Mouse (Mus musculus) granulocyte monocyte progenitor cell, adult 5-6 weeks (primary cell): ENCODE data around the gene Cbr2. TPM values are rescaled to one million over a fixed set of nuclear protein-coding genes. Genes with fewer than 3 reads are reported as not detected.

Source experiments
- ATAC-seq: replicated peaks from 2 replicates; pipeline ENCODE4 v1.8.0; 2016; ENCODE audit warnings: mild to moderate bottlenecking, moderate TSS enrichment, inconsistent platforms; ENCODE audit not compliant: poor library complexity, severe bottlenecking
- total RNA-seq, 2 experiments: library from RNA; stranded (forward) in 1 of 2; stranded (reverse) in 1 of 2; fragments of 200-712, 200-1000 nt in 1 of 2; fragments of >200 nt in 1 of 2; fragmentation: Nextera tagmentation in 1 of 2; gene quantifications; 2 replicates each; pipeline ENCODE4 v1.2.3; 2014 to 2017

Cbr2 gene
- total RNA-seq, 2 experiments from 2014 or later: not detected

DNA sequence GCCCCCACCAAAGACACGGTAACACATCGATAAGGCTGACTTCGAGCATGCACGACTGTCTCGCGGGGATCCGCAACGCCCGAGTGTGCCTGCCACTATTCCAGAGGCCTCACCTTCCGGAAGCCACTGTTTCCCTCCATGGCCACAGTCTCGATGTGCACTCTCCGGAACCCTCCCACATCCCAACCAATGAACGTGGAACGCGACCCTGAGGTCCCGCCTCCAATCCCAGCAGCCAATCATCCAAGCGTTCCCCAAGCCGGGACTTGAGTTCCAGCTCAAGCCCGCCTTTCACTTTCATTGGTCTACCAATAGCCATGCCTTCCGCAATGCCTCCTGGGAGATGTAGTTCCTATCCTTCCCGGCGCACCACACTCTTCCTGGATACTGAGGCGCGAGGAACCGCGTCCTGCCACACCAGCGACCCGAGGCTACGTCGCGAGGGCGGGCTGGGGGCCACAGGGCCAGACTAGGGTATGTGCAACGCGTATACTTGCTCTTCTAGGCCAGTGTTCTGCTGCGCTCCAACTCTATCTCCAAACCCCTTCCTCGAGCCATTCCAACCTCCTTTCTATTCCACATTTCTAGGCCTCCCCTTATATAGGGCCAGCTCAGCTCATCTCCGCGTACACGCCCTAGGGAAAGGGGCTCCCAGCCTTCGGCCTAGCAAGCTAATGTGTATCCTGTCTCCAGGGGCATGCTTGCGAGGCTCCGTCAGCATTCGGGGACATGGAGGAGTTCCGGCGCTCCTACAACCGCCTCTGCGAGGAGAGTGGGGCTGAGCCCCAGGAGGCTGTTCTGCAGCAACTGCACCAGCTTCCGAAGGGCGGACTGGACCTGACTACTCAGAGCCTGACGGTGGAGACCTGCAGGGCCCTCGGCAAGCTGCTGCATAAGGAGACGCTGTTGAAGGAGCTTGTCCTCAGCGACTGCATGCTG lies 18.1 kb downstream of the Cbr2 start, which contains the start of the genes Cenpx and Lrrc45:
Cenpx (minus strand) TSS at position 159 of the 939 bp plus-strand sequence.
Lrrc45 (plus strand) TSS at position 346 of the 939 bp plus-strand sequence.
- ATAC-seq: peak; percentile 93

DNA sequence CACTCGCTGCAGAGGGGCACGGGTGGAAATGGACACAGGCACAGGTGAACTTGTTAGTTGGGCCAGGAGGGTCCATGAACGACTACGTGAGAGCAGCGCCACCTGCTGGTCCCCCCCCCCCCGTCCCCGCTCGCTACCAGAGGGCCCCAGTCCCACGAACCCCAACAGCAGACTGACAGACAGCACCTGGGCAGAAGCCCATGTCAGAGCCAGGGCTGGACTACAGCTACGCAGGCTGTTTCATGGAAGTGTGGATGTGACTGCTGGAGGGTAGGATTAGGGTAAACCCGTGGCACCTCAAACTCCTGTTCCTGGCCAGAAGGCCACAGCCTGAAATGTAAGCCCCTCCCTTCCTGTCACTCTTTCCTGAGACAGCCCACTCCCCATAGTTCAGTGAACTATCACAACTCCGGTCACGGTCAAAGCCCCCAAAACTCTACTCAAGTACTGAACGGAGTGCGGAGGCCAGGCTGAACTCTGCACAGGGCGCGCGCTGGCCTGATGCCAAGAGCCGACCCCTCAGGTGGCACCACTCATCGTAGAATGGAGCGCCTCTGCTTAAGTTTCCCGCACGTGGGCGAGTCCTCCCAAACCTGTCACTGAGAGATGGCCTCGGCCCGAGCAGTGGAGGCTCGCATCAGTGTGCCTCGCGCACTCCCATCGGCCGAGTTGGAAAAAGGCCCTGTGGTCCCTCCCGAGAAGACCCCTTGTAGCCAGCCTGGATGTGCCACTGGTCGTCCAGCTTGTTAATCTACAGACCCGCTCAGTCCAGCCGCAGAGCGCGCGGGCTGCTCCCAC lies 18.9 kb downstream of the Cbr2 start:
- peak; percentile 25 for ATAC-seq

DNA sequence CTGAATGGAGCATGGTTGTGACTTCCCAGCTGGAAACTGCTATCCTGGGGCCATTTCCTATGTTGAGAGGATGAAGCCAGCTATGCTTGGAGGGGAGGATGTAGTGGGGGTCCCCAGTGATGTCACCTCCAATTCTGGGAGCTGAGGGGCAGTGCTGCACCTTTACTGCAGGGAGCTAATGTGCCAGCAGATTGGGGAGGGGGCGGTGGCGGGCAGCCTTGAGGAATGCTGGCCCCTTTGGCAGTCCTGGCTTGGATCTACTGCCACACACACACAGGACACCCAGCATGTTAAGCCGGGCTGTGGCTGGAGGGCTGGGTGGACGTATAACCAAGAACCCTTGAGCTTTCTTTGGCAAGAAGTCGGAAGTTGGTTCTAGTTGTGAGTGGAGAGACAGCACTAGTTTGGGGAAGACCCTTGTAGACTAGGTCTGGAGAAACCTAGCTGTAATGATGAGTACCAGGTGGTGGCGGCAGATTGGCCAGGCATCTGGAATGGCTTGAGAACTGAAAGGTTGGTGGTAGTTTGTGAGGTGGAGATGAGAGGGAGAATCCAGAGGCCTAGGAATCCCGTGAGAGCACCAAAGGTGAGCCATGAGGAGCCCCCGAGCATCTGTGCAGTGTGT lies 19.8 kb downstream of the Cbr2 start:
- ATAC-seq: no peak

DNA sequence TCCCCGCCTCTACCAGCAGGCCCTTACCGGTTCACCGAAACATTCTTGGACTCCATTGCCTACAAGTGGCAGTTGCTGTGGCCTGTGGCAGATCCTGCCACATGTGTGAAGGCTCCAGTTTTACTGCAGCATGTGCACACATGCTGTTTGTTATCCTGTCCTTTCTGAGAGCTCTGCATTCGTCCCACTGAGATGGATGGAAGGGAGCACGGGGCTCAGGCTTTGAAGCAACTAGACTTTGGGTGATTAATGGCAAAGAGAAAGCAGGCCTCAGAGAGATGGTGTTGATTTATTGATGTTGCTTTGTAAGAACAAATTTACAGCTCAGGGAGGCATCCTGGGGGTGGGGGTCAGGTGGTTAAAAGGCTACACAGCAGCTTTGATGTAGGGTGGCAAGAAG lies 21.2 kb downstream of the Cbr2 start:
- no peak for ATAC-seq

DNA sequence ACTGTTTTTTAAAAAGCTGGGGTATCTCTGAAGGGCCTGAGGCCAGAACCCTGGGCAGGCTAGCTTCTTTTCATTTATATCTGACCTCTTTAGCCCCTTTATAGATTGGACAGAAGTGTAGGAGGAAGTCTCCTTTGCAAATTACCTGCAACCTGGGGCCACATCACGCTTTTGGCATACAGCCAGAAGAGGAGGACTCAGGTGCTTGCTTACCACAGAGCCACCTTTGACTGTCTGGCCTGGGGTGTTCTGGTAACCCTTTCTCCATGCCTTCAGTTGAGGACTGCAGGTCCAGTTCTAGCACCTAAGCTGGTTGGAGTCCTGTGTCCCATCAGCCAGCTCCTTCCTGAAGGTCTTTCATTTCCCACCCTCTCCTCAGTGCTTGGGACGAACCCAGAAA lies 22.4 kb downstream of the Cbr2 start:
- no peak for ATAC-seq

DNA sequence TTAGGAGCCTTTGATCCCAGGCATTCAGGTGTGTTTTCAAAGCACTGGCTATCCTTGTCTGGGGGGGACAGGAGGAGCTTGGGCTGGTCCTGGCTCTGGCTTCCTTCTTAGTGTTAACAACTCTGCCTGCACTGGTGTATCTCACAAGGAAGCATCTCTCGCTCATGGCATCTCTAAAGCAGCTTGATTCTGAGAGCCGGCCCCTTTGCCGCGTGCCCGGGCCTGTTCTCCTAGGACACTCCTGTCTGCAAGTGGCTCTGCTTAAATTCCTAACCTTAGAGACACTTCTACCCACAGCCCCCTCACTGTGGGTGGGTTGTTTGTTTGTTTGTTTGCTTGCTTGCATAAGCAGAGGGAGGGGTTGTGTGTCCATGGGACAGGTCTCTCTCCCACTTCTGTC lies 23.9 kb downstream of the Cbr2 start:
- ATAC-seq: no peak

DNA sequence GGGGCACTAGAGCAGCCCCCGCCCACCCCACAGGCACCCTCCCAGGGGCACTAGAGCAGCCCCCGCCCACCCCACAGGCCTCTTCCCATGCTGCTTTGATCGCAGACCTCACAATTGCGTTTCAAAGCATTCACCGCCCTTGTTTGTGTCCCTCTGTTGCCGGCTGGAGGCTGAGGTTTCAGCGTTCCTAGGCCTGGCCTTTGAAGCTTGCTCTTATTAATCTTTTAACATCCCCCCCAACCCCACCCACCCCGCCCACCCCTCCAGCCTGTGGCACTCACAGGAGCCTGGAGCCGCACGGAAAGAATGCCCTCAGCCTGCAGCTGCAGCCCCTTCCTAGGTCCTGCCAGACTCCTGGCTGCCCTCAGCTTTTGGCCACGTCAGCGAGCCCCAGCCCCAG lies 24.7 kb downstream of the Cbr2 start:
- ATAC-seq: no peak

DNA sequence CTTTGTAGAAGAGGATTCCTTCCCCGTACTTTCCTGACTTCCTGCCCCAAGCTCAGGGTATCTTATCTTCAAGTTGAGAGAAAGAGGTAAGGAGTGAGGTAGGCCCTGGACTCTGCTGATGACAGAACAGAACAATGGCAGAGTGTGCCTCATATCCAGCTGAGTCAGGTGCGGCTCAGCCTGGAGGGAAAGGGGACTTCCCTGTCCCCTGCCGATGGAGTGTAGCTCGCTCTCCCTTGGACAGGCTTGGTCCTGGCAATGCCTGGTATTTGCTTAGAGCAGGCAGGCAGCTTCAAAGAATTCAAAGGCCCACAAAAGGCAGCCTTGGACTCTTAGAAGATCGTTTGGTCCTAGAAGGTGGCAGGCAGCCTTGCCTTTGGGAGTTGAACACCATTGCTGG lies 25.8 kb downstream of the Cbr2 start:
- no peak for ATAC-seq

DNA sequence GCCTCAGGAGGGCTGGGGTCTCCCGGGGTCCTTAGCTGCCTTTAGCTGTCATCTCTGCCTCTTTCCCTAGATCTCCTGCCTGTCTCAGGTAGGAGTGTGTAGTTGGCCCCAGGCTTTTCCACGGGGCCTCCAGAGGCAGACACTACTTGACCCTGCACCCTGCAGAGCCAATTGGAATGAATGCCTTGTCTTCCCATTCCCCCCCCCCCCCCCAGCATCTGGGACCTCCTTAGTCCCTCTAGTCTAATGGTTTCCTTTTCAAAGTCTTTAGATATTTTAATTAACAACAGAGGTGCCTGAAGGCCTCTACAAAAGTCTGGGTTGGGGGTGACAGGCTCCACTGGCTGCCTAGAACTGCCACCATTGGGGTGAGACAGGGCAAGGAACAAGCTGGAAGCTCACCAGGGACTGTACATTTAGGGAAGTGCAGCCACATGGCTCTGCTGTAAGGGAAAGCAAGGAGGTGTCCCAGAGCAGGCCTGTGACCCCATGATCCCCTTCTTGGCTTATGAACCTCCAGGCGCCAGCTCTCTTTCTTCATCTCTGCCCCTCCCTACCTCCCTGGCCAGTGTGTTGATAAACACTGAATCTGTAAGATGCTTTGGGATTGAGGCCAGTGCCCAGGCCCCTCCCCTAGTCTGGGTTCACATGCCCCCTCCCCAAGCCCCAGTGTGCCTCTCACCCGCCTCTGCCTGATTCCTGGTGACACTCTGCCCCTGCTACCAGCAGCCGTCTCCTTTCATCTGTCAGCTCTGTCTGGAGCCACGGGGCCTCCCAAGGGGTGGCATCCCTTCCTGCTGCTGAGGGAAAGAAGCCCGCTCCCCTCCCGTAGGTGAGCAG lies 27.2 kb downstream of the Cbr2 start:
- no peak for ATAC-seq

DNA sequence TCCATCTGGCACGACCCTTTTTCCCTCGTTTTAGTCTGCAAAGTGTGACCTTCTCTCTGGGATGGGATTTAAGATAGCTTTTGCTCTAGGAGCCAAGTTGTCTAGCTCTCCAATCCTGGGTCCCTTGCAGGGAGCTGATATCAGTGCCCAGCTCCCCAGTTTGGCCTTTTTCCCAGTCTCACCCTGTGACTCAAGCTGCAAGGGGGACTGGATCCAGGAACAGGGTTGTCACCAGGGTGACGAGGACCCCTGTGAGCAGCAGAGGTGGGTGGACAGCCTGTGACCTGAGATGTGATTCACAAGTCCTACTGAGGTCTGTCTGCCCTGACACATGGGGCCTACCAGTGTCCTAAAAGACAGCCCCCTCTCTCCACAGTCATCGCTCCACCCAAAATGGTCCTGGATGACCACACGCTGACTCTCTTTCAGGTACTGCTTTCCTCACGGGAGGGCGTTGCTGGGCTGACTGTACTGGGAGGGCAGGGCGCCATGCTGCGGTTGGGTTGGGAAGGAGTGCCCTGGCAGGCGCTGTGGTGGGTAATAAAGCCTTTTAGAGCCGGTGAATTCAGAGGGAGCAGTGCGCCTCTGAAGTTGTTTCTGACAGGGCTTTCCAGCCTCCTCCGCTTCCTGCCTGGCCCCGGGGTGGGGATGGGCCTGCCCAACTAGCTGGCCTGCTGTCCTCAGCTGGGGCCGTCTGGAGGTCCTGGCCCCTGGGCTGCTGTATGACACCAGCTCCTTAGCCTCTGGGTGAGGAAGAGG lies 28.0 kb downstream of the Cbr2 start:
- ATAC-seq: no peak

DNA sequence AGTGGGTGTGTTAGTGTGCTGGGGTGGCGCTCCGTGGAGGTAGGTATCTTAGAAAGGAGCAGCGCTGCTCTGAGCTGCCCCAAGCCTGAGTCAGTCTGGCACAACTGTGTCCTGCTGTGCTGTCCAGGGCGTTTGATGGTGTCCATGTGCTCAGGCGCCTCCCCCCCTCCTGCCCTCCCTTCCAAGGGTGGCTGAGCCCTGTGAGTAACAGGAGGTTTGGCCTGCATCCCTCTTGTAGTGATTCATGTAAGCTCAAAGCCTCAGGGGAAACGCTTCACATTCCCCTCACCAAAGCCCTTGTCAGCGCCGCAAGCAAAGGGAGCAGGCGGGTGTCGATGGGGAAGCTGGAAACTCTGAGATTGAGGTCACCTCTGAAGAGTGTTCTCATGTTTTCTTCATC lies 34.2 kb downstream of the Cbr2 start:
- no peak for ATAC-seq

DNA sequence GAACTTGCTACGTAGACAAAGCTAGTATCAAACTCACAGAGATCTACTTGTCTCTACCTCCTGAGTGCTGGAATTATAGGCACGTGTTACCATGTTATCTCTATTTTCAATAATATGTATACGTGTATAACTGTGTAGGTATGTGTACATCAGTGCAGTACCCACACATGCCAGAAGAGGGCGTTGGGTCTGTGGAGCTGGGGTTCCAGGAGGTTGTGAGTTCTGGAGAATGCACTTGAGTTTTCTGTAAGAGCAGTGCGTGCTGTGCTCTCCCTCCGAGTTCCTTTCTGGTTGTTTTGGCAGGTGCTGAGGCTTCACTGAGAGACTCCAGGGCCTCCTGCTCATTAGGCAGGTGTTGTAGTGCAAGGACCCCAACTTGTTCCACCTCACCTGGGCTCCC lies 35.3 kb downstream of the Cbr2 start:
- no peak for ATAC-seq

DNA sequence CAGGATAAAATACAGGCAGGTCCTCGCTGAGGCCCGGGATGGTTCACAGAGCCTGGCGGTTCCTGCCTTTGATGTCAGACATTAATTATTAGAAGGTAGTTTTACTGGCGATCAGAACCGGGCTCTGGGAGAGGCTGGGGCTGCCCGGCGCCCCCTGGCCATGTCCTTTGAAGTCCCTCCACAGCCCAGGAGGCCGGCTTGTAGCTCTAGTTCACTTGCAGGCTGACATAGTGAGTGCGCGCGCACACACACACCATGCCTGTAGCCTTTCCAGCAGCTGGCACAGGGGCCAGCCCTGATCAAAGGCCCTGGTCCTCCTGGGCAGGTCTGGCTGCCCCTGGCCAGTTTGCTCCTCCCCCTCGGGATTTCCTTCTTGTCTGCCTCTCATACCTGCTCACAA lies 36.3 kb downstream of the Cbr2 start:
- ATAC-seq: no peak

DNA sequence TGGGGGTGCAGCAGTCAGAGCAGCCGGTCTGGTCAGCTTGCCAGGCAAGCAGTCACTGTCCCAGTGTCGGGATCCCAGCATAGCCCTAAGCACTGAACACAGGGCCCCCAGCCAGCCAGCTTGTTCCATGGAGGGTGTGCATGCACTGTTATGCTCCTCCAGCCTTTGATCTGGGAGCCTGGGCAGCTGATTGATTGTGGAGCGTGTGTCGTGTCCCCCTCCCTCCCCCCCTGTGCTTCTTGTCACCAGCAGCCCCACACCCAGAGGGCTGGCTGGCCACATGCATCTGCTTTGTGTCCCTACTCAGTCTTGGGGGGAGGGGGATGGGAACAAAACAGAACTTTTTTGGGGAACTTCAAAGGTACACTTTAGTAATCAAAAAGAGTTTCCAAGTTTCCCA lies 36.7 kb downstream of the Cbr2 start:
- ATAC-seq: no peak

DNA sequence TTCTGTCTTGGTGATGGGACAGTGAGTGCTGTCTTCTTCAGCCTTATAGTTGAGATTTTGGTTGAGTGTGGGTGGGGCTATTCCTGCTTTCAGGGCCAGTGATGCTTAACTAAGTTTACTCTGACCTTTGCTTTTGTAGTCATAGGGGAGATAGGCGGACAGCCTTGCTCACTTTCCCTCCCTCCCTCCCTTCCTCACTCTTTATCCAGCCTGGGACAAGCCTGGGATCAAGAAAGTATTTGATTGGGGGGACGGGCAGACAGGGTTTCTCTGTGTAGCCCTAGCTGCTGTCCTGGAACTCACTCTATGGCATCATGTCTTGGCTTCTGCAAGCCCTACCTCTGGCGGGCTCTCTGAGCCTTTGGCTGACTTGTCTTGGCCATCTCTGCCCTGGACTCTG lies 38.5 kb downstream of the Cbr2 start:
- no peak for ATAC-seq

DNA sequence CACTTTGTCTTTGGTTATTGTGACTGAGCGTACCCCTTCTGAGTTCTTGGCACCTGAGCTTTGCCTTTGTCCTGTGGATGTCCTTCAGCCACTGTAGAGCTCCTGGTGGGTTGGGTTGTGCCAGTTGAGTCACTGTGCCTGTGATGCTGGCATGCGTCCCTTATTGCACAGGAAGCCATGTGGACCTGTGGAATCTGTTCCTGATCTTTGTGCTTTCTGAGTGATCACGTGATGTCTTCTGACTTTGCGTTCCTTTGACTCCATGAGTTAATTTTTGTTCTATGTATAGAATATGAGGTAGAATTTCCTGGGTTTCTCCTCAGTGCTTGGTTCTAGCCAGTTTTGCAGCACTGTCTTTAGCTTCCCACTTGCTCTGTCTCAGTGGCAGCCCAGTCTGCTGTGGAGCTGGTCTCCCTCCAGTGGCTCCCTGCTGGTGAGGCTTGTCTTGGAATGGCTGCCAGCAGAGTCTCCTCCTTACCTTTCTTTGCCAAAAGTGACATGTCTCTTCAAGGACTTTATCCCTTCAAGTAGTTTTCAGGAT lies 39.4 kb downstream of the Cbr2 start:
- no peak for ATAC-seq

DNA sequence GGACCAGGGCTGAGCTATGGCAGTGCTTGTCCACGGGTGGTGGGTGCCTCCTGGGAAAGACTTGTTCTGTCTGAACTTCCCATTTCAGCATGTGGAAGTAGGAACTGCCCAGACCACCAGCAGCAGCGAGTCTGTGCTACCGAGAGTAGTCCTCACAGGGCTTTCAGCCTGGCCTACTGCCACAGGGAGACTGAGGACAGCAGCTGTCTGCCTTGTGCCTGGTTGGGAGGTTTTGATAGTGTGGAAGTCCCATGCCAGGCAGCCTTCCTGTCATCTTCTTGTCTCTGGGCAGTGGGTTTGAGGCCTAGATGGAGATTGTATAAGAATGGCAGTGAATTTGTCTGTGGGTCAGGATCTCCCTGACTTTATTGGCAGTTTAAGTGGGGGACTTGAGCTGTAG lies 42.5 kb downstream of the Cbr2 start:
- no peak for ATAC-seq

DNA sequence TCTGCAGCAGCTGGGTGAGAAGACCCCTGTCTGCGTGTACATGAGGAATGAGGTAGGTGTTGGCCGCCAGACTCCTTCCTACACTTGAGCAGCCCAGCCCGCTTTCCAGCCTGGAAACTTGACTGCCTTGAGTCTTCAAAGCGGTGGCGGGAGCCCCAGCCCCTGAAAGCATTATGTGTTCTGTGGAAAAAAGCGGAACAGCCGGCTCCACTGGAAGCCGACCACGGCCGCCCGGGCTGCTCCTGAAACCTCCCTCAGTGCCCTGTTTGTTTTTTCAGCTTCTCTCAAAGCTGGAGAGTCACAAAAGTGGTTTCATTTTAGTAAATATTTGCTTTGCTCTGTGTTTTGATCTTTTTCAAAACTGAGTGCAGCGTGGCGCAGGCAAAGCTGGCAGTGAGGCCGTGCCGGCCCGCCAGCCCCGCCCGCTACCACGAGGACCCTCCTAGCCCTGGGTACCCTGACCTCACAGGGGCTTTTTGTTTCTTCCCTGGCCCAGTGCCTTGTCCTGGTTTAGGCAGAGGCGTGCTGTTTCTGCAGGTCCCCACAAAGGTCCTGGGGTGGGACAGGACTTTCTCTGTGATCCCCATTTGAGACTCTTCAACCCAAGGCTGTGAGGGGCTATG lies 45.2 kb downstream of the Cbr2 start:
- ATAC-seq: no peak

DNA sequence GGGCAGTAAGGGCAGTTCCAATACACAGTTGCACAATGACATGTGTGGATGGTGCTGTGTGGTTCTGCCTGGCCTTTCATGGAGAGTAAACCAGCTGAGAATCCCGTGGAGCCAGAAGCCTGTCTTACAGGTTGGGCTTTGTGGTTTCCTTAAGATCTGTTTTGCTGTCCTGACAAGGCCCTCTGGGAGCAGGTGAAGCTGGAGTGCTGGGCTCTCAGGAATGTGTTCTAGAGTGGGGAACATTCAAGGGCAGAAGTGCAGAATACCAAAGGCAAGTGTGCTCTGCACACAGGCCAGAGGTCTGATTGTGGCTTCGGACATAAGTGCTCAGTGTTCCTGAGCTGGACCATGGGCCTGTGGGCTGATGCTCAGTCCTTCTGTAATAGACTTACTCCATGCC lies 47.3 kb downstream of the Cbr2 start:
- ATAC-seq: no peak
